Mouse (Mus musculus): Measurements from ENCODE around the gene Oxct2a. TPM values are rescaled to one million over a fixed set of nuclear protein-coding genes. Genes with fewer than 3 reads are reported as not detected.
A peak's percentile ranks its signal among the peaks of the same experiment; 100 is the strongest.
"Not testable (repeated sequence)": the region's sequence is repeated elsewhere in the genome, so short reads cannot be mapped to it uniquely, and the experiment has no call there.

Oxct2a gene
- polyA plus RNA-seq, 1 experiment from 2014 or later, result not detected

DNA sequence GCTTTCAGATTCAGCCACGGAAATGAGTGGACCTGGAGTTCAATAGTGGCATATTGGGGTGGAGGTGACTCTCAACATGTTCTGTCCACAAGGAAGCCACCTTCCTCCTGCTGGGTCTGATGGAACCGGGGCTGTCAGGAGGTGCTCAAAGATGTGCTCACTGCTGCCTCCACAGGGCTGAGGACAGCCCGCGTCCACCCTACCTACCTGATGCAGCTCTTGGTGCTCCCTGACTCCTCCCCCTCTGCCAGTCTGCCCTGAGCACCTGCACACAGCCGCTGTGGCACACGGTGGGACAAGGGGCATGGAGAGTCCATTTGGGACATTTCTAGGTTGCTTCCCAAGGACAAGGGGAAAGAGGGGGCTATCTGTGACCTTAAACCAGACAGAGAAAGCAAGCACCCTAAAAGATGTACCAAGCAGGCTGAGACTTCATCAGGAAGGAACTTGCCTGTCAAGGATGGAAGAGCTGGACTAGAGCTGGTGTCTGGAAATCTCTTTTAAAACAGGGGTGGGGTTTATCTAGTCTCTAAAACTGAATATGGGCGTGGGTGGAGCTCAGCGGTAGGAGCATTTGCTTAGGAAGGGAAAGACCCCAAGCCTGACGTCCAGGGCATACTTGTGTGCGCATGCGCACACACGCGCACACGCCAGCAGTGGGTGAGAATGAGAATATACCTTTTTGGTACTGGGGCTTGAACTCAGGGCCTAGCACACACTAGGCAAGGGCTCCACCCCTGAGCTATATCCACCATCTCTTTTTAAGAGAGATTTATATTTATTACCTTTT is 12.6 kb upstream of the Oxct2a start:
- Histone ChIP-seq H3K4me3 (replicated peaks) (no peak overlapping the region), H3K27ac (replicated peaks) (no peak overlapping the region), H3K4me2 (no peak overlapping the region), H3K4me1 (replicated peaks) (no peaks in the 10 kb centered on the region), H3K27me3 (peaks cover 15% of the 10 kb centered on the region), H3K36me3 (replicated peaks) (no peaks in the 10 kb centered on the region), H3K9me3 (replicated peaks) (no peaks in the 10 kb centered on the region), H3K9ac (no peak overlapping the region)
- WGBS (ENCODE audit: insufficient replicate concordance), result 58% methylated on average over 14 of the region's 14 CpGs
- ATAC-seq (ENCODE audit: insufficient read depth), result no peak

DNA sequence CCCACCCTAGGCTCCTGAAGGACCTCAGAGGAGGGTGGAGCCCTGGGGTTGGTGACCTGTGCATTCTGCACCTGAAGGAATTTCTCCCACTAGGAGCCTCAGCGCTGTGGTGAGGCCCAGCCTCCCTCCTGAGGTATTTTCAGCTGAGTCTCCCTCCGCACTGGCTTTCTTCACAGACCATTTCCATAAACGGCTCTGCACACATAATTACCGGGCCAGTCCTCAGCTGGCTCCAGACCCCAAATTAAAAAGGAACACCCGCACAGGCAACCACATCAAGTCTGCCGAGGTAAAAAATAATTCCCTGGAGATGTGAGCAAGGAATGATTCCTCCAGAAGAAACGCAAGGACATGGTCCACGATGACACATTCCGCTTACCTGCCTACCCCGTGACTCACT is 11.8 kb upstream of the Oxct2a start:
- not testable (repeated sequence) for H3K4me3 ChIP-seq (replicated peaks); H3K27me3 ChIP-seq; ATAC-seq (ENCODE audit: insufficient read depth); H3K36me3 ChIP-seq (replicated peaks); H3K27ac ChIP-seq (replicated peaks); H3K4me1 ChIP-seq (replicated peaks); H3K9ac ChIP-seq; H3K4me2 ChIP-seq; H3K9me3 ChIP-seq (replicated peaks)
- 79% methylated on average over 10 of the region's 10 CpGs for WGBS (ENCODE audit: insufficient replicate concordance)

DNA sequence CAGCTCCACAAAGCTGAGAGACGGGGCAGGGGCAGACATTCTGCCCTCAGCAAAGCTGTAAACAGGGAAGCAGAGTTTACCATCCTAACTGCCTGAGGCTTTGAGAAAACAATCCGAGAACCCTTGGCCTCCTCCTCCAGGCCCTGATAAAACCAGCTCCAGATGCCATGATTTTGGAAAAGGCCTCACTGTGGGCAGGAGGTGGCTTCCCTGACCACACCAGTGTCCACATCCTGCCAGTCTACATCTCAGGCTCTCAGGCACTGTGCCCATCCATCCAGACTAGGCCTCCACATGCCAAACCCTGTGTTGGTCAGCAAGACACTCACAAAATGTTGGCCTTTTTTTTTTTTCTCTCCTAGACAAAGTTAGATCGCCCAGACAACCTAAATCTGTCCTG is 10.7 kb upstream of the Oxct2a start:
- 57% methylated on average over 3 of the region's 3 CpGs for WGBS (ENCODE audit: insufficient replicate concordance)
- Histone ChIP-seq H3K27ac (replicated peaks) (no peak overlapping the region), H3K9ac (no peak overlapping the region), H3K4me1 (replicated peaks) (no peaks in the 10 kb centered on the region), H3K4me3 (replicated peaks) (no peak overlapping the region), H3K4me2 (no peak overlapping the region), H3K36me3 (replicated peaks) (no peaks in the 10 kb centered on the region), H3K27me3 (peaks cover 4% of the 10 kb centered on the region; the same call in 1 of the 2 replicates), H3K9me3 (replicated peaks) (no peaks in the 10 kb centered on the region)
- no peak for ATAC-seq (ENCODE audit: insufficient read depth)

DNA sequence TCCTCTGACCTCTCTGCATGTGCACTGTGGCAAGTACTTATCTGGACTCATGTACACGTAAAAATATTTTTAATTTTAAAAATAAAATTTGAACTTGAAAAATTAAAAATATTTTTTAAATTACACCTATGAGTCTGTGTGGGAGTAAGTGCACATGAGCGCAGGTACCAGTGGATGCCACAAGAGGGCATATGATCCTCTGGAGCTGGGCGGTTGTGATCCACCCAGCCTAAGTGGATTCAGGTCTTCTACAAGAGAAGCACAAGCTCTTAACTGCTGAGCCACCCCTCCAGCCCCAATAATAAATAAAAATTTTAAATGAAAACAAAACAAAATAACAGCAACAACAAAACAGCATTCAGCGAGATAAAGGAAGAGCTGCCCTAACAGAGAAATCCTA is 9.7 kb upstream of the Oxct2a start:
- no peaks in the 10 kb centered on the region for H3K36me3 ChIP-seq (replicated peaks)
- no peaks in the 10 kb centered on the region for H3K9me3 ChIP-seq (replicated peaks)
- no peak overlapping the region for H3K4me3 ChIP-seq (replicated peaks)
- 77% methylated on average over 4 of the region's 4 CpGs for WGBS (ENCODE audit: insufficient replicate concordance)
- no peak for ATAC-seq (ENCODE audit: insufficient read depth)
- H3K9ac ChIP-seq, result no peak overlapping the region
- H3K4me1 ChIP-seq (replicated peaks), result no peaks in the 10 kb centered on the region
- H3K4me2 ChIP-seq, result no peak overlapping the region
- no peak overlapping the region for H3K27ac ChIP-seq (replicated peaks)
- H3K27me3 ChIP-seq, result no peaks in the 10 kb centered on the region

DNA sequence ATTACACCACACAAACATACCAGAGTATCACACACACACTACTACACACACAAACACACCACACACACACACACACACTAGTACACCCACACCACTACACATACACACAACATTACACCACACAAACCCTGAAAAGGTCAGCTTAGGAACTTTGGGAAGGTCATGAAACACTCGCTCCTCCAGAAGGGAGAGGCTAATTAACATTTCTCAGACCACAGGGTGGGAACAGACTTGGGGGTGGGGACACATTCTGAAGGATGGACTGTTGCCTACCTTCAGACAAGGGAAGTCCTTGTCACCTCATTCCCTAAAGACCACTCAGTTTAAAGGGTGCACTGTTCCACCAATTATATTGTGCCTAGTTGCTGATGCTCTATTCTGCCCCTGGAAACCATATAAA is 8.5 kb upstream of the Oxct2a start:
- 78% methylated on average over 1 of the region's 1 CpGs for WGBS (ENCODE audit: insufficient replicate concordance)
- not testable (repeated sequence) for H3K4me2 ChIP-seq; H3K4me1 ChIP-seq (replicated peaks); H3K9ac ChIP-seq; H3K27ac ChIP-seq (replicated peaks); H3K9me3 ChIP-seq (replicated peaks); H3K4me3 ChIP-seq (replicated peaks); ATAC-seq (ENCODE audit: insufficient read depth); H3K36me3 ChIP-seq (replicated peaks); H3K27me3 ChIP-seq

DNA sequence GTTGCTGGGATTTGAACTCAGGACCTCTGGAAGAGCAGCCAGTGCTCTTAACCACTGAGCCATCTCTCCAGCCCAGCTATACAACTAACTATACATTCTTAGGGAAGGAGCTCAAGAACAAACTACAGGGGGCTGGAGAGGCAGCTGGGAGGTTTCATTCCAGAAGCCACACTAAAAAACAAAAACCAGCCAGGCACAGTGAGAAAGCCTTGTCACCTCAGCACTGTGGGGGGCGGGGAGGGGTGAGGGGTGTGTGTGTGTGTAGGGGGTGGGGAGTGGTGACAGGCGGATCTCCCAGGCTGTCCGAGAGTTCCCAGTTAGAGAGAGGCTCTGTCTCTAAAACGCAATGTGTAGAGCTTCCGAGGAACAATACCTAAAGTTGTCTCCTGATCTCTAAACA is 7.9 kb upstream of the Oxct2a start:
- Histone ChIP-seq H3K4me1 (replicated peaks) (no peaks in the 10 kb centered on the region), H3K9ac (no peak overlapping the region), H3K36me3 (replicated peaks) (no peaks in the 10 kb centered on the region), H3K4me2 (no peak overlapping the region), H3K27me3 (no peaks in the 10 kb centered on the region), H3K27ac (replicated peaks) (no peak overlapping the region), H3K9me3 (replicated peaks) (no peaks in the 10 kb centered on the region), H3K4me3 (replicated peaks) (no peak overlapping the region)
- 66% methylated on average over 4 of the region's 5 CpGs for WGBS (ENCODE audit: insufficient replicate concordance)
- no peak for ATAC-seq (ENCODE audit: insufficient read depth)

DNA sequence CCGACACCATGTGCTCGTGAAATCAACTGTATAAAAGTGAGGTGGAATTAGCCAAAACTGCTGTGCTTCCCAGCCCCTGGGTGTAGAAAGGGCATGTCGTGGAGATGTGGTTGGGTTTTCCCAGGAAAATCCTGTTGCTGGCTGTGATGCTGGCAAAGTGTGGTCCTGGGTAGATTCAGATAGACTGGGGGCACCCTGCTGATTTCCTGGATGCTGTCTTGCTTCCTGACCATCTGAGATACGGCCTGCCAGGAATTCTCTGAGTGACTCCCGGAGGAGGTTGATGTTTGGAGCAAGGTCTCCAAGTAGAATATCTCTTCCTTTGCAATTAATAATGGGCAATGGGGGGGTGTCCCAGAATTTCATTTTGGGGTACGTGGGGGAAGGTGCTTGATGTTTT is 5.5 kb upstream of the Oxct2a start:
- Histone ChIP-seq H3K9ac (no peak overlapping the region), H3K27me3 (peaks cover 10% of the 10 kb centered on the region), H3K4me2 (no peak overlapping the region), H3K9me3 (replicated peaks) (no peaks in the 10 kb centered on the region), H3K4me3 (replicated peaks) (no peak overlapping the region), H3K36me3 (replicated peaks) (no peaks in the 10 kb centered on the region), H3K27ac (replicated peaks) (no peak overlapping the region), H3K4me1 (replicated peaks) (no peaks in the 10 kb centered on the region)
- 57% methylated on average over 6 of the region's 6 CpGs for WGBS (ENCODE audit: insufficient replicate concordance)
- ATAC-seq (ENCODE audit: insufficient read depth), result no peak

DNA sequence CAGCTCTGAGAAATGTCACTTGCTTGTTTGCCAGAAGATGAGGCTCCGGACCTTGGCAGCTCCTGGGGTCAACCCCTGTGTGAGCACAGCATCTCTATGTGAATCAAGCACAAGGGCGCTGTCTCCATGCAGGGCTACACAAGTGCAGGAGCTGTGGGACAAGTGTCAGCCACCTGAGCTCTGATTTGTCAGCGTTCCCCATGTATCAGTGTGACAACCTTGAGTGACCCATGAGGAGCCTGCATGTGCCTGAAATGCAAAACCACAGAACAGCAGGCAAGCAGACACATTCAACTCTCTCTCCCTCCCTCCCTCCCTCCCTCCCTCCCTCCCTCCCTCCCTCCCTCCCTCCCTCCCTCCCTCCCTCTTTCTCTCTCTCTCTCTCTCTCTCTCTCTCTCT is 4.2 kb upstream of the Oxct2a start:
- no peak overlapping the region for H3K9ac ChIP-seq
- H3K27ac ChIP-seq (replicated peaks), result no peak overlapping the region
- no peaks in the 10 kb centered on the region for H3K4me1 ChIP-seq (replicated peaks)
- no peaks in the 10 kb centered on the region for H3K9me3 ChIP-seq (replicated peaks)
- WGBS (ENCODE audit: insufficient replicate concordance), result 51% methylated on average over 3 of the region's 3 CpGs
- H3K36me3 ChIP-seq (replicated peaks), result no peaks in the 10 kb centered on the region
- no peak overlapping the region for H3K4me3 ChIP-seq (replicated peaks)
- H3K27me3 ChIP-seq, result peaks cover 21% of the 10 kb centered on the region
- no peak overlapping the region for H3K4me2 ChIP-seq
- no peak for ATAC-seq (ENCODE audit: insufficient read depth)

DNA sequence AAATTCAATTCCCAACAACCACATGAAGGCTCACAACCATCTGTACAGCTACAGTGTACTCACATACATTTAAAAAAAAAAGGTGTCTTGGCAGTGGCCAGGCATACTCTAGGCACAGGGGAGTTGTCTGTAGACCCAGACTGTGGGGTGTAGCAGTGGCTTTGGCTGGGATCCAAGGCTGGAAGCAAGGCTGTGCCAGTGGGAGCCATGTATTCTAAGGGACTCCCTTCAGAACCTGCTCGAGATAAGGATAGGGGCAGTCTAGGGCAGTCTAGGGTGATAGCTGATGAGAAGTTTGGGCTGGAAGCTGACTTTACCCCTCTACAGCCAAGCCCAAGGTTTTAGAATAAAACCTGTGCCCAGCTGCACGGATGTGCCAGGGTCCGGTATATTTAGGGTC is 2.7 kb upstream of the Oxct2a start:
- Histone ChIP-seq H3K9ac (no peak overlapping the region), H3K4me2 (no peak overlapping the region), H3K27me3 (peaks cover 28% of the 10 kb centered on the region), H3K4me1 (replicated peaks) (no peaks in the 10 kb centered on the region), H3K27ac (replicated peaks) (no peak overlapping the region), H3K36me3 (replicated peaks) (no peaks in the 10 kb centered on the region), H3K9me3 (replicated peaks) (no peaks in the 10 kb centered on the region), H3K4me3 (replicated peaks) (no peak overlapping the region)
- ATAC-seq (ENCODE audit: insufficient read depth), result no peak
- 56% methylated on average over 3 of the region's 3 CpGs for WGBS (ENCODE audit: insufficient replicate concordance)

DNA sequence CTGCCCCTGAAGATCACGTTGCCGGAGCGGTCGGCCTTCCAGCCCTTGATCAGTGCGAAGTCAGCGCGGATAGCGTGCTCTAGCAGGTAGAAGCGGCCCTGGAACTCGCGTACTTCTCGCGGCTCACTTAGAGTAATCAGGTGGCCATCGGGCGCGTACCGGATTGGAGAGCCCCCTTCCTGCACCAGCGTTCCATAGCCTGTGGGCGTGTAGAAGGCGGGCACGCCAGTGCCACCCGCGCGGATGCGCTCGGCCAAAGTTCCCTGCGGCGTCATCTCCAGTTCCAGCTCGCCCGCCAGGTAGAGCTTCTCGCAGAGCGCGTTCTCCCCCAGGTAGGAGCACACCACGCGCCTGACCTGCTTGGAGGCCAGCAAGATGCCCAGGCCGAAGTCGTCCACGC is 524 bp downstream of the Oxct2a start:
- not testable (repeated sequence) for H3K36me3 ChIP-seq (replicated peaks); H3K4me3 ChIP-seq (replicated peaks); ATAC-seq (ENCODE audit: insufficient read depth); H3K9ac ChIP-seq; H3K9me3 ChIP-seq (replicated peaks); H3K27ac ChIP-seq (replicated peaks); H3K4me1 ChIP-seq (replicated peaks)
- Histone ChIP-seq H3K4me2 (0 out of 2 replicates have a peak overlapping the region, but pooled peaks have one; percentile 20), H3K27me3 (peaks cover 28% of the 10 kb centered on the region)
- 28% methylated on average over 27 of the region's 38 CpGs for WGBS (ENCODE audit: insufficient replicate concordance)

DNA sequence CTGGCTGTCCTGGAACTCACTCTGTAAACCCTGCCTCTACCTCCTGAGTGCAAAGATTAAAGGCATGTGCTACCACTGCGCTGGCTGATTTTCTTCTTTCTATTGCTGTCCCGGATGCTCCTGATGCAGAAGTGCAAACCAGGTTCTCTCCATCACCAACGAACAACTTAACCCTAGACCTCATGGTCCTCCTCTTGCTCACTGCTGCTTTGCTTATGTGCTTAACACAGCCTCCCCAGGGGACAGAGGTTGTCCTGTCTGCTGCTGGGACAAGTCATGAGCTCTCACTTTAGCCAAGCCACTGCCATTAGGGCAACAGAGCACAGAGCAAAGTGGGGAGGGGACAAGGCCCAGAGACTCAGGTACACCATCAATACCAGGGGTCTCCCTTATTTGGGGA is 8.9 kb downstream of the Oxct2a start:
- Histone ChIP-seq H3K36me3 (replicated peaks) (no peaks in the 10 kb centered on the region), H3K4me2 (no peak overlapping the region), H3K27ac (replicated peaks) (no peak overlapping the region), H3K9ac (no peak overlapping the region), H3K9me3 (replicated peaks) (no peaks in the 10 kb centered on the region), H3K4me1 (replicated peaks) (peaks cover 13% of the 10 kb centered on the region; the same call in 1 of the 2 replicates), H3K4me3 (replicated peaks) (no peak overlapping the region), H3K27me3 (no peaks in the 10 kb centered on the region)
- WGBS (ENCODE audit: insufficient replicate concordance), result 48% methylated on average over 3 of the region's 3 CpGs
- no peak for ATAC-seq (ENCODE audit: insufficient read depth)

DNA sequence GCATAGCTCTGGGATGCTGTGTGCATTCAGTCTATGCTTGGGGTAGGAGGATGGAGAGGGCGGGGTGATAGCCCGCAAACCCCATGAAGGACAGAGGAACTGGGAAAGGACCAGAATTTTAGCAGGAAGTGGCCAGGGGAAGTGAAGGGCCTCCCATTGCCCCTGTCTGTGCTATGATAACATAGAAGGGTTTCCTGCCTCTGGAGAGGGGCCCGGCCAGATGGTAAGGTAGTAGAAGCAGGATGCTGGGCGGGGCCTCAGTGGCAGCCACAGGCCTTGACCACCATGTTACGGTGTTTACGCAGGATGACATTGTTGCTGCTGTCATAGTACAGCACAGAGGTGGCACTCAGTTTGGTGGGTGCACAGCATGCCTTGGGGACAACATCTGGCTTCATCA is 10.4 kb downstream of the Oxct2a start:
- Histone ChIP-seq H3K27me3 (no peaks in the 10 kb centered on the region), H3K4me3 (replicated peaks) (no peak overlapping the region), H3K9me3 (replicated peaks) (no peaks in the 10 kb centered on the region), H3K36me3 (replicated peaks) (no peaks in the 10 kb centered on the region), H3K9ac (no peak overlapping the region), H3K4me2 (no peak overlapping the region), H3K27ac (replicated peaks) (no peak overlapping the region), H3K4me1 (replicated peaks) (peaks cover 13% of the 10 kb centered on the region; the same call in 1 of the 2 replicates)
- 22% methylated on average over 6 of the region's 6 CpGs for WGBS (ENCODE audit: insufficient replicate concordance)
- peak; percentile 34; the same call in 1 of the 2 replicates for ATAC-seq (ENCODE audit: insufficient read depth)

Data from liver, embryonic 15.5 days (tissue).